8 mouse cellular contexts compared by ENCODE assay signal in genomic region chr9:98985800-98986475, GRCm38 (mm10). TPM values are rescaled to one million over a fixed set of nuclear protein-coding genes. Genes with fewer than 3 reads are reported as not detected.
DNase-seq lines count a peak whose midpoint lies in the region; ATAC-seq lines count a peak whose summit lies in the region.

TSS of gene Faim (plus strand) at chr9:98986373.

- H3K27me3 ChIP-seq in heart, embryonic 14.5 days (ENCODE audit: control insufficient read depth, insufficient read depth, low read length): peaks cover 15% of the 10 kb centered on the region
- H3K27me3 ChIP-seq in liver, embryonic 13.5 days: peaks cover 35% of the 10 kb centered on the region
- H3K27me3 ChIP-seq in stomach, embryonic 16.5 days (ENCODE audit: control insufficient read depth, insufficient read depth, low read length): peaks cover 5% of the 10 kb centered on the region

- peaks cover 0 to 6% of the 10 kb centered on the region in 2 experiments; a peak in 2 of 4 replicates for H3K4me1 ChIP-seq in heart, embryonic 14.5 days (ENCODE audit: control insufficient read depth in 2 of 2, insufficient read depth in 2 of 2, low read length in 2 of 2)
- H3K4me1 ChIP-seq in liver, embryonic 13.5 days (replicated peaks): peaks cover 21% of the 10 kb centered on the region
- no peaks in the 10 kb centered on the region; the same call in 1 of the 2 replicates for H3K4me1 ChIP-seq in stomach, embryonic 16.5 days (ENCODE audit: control insufficient read depth, insufficient read depth, low read length)

- no peaks in the 10 kb centered on the region for H3K9me3 ChIP-seq in heart, embryonic 14.5 days (ENCODE audit: control insufficient read depth, low read length)
- H3K9me3 ChIP-seq in liver, embryonic 13.5 days (replicated peaks): no peaks in the 10 kb centered on the region
- H3K9me3 ChIP-seq in stomach, embryonic 16.5 days (replicated peaks; ENCODE audit: control insufficient read depth, low read length): no peaks in the 10 kb centered on the region

- H3K4me2 ChIP-seq in heart, embryonic 14.5 days (ENCODE audit: low read length): peak within 1 kb of the TSS; percentile 89
- peak within 1 kb of the TSS; percentile 100 for H3K4me2 ChIP-seq in liver, embryonic 13.5 days
- peak within 1 kb of the TSS; percentile 87 for H3K4me2 ChIP-seq in stomach, embryonic 16.5 days (ENCODE audit: low read depth, low read length)

- H3K4me3 ChIP-seq in heart, embryonic 14.5 days (ENCODE audit: control insufficient read depth in 1 of 2, insufficient read depth in 1 of 2, low read depth in 1 of 2, low read length in 2 of 2): peak within 1 kb of the TSS; percentile 71 to 81
- peak within 1 kb of the TSS; percentile 81 for H3K4me3 ChIP-seq in liver, embryonic 13.5 days (replicated peaks)
- H3K4me3 ChIP-seq in stomach, embryonic 16.5 days (replicated peaks; ENCODE audit: low read length): peak within 1 kb of the TSS; percentile 84

- H3K9ac ChIP-seq in heart, embryonic 14.5 days (ENCODE audit: low read length): peak within 1 kb of the TSS; percentile 85
- H3K9ac ChIP-seq in liver, embryonic 13.5 days: peak within 1 kb of the TSS; percentile 83
- peak within 1 kb of the TSS; percentile 81 for H3K9ac ChIP-seq in stomach, embryonic 16.5 days (ENCODE audit: low read length)

- H3K36me3 ChIP-seq in heart, embryonic 14.5 days (ENCODE audit: control insufficient read depth, insufficient read depth, low read length): no peaks in the 10 kb centered on the region
- H3K36me3 ChIP-seq in liver, embryonic 13.5 days: no peaks in the 10 kb centered on the region
- no peaks in the 10 kb centered on the region for H3K36me3 ChIP-seq in stomach, embryonic 16.5 days (ENCODE audit: control insufficient read depth, insufficient read depth, low read length)

- peak; percentile 97 for DNase-seq in c-Kit-negative CD71-positive TER-119-positive erythroid progenitor cells, embryonic 14.5 days (ENCODE audit: low read depth, low spot score)
- DNase-seq in fibroblast of lung, adult 2 months (ENCODE audit: low read depth): peak; percentile 92
- DNase-seq in kidney, postnatal 14 days: peak; percentile 100
- peak; percentile 100 for DNase-seq in liver, embryonic 13.5 days
- peak; percentile 100 for DNase-seq in neural tube, embryonic 10.5 days (ENCODE audit: extremely low spot score, low spot score)

- ATAC-seq in CD4-positive, CD25-positive, alpha-beta regulatory T cell, adult 4 months: peak; percentile 94
- ATAC-seq in heart, embryonic 14.5 days (ENCODE audit: insufficient number of reproducible peaks, insufficient read depth, low FRiP score, low read depth): peak; percentile 99
- ATAC-seq in liver, embryonic 13.5 days (ENCODE audit: low read depth): peak; percentile 100
- ATAC-seq in stomach, embryonic 16.5 days (ENCODE audit: insufficient read depth, low FRiP score): peak; percentile 99

- peak within 1 kb of the TSS; percentile 12 to 67; a peak in 3 of 4 replicates for H3K27ac ChIP-seq in heart, embryonic 14.5 days (replicated peaks in 1 of 2; ENCODE audit: control insufficient read depth in 1 of 2, insufficient read depth in 1 of 2, low read depth in 2 of 2, low read length in 2 of 2)
- H3K27ac ChIP-seq in liver, embryonic 13.5 days: peak within 1 kb of the TSS; percentile 66
- 0 out of 2 replicates have a peak within 1 kb of the TSS, but pooled peaks have one; percentile 39 for H3K27ac ChIP-seq in stomach, embryonic 16.5 days (ENCODE audit: low read length)

- 2% methylated on average over 43 of the region's 45 CpGs for WGBS in heart, embryonic 14.5 days
- 2% methylated on average over 45 of the region's 45 CpGs for WGBS in liver, embryonic 13.5 days (ENCODE audit: insufficient replicate concordance)
- 1% methylated on average over 45 of the region's 45 CpGs for WGBS in stomach, embryonic 16.5 days

RNA-seq across cellular contexts. Expression of gene Faim, which starts in this region (rescaled TPM):
- polyA plus RNA-seq in CD4-positive, CD25-positive, alpha-beta regulatory T cell, adult 4 months (2017; shearing (Covaris generic)): 10 to 100 TPM; 48.3 to 57.8 TPM
- polyA plus RNA-seq in heart, embryonic 14.5 days (2014; fragmentation: Nextera tagmentation; extraction: Ambion mirVana): 32.3 and 32.5 TPM in 2 replicates
- 16.4 and 20.5 TPM in 2 replicates for polyA plus RNA-seq in liver, embryonic 13.5 days (2015; fragmentation: Nextera tagmentation; extraction: Ambion mirVana)
- polyA plus RNA-seq in stomach, embryonic 16.5 days (2015; fragmentation: Nextera tagmentation; extraction: Ambion mirVana): 31.7 and 37.9 TPM in 2 replicates

Comparison
In these comparisons a context has a peak if more than half of its experiments do, and no peak if none do; other contexts are left out.
1. Peak in every context shown above with its lines: DNase-seq, ATAC-seq, H3K4me3 ChIP-seq and H3K27ac ChIP-seq.